Mouse (Mus musculus) left cerebral cortex, adult 18-20 months (tissue): ENCODE results near the gene Tm7sf3. TPM values are rescaled to one million over a fixed set of nuclear protein-coding genes. Genes with fewer than 3 reads are reported as not detected.
A peak's percentile ranks its signal among the peaks of the same experiment; 100 is the strongest.

ENCODE experiments used
- DNase-seq, 2 experiments: peaks; one replicate each; pipeline ENCODE4 v3.0.0; 2021 to 2022; ENCODE audit warnings: low spot score in 2 of 2, mixed read lengths in 1 of 2
- long read RNA-seq, 2 experiments: library from polyadenylated mRNA; stranded (forward); transcript quantifications; one replicate each; pipeline ENCODE4 v2.0.0; 2021
- total RNA-seq, 2 experiments: library from RNA; stranded (reverse); gene quantifications; 2 replicates each; pipeline ENCODE4 v1.2.3; 2021

Gene Tm7sf3
- 10 to 100 TPM; 27.2 to 27.5 TPM for total RNA-seq
- long read RNA-seq, experiment 1, transcript Tm7sf3-201 (12 exons, 3,241 nt), result major isoform, 56 of 69 reads
- long read RNA-seq, experiment 1, partial matches to known transcripts, result 6 of 69 reads
- long read RNA-seq, experiment 1, other reads (novel, unspliced or antisense), result 7 of 69 reads
- long read RNA-seq, experiment 2, transcript Tm7sf3-201 (12 exons, 3,241 nt), result major isoform, 38 of 45 reads
- long read RNA-seq, experiment 2, partial matches to known transcripts, result 6 of 45 reads
- long read RNA-seq, experiment 2, other reads (novel, unspliced or antisense), result 1 of 45 reads

DNA sequence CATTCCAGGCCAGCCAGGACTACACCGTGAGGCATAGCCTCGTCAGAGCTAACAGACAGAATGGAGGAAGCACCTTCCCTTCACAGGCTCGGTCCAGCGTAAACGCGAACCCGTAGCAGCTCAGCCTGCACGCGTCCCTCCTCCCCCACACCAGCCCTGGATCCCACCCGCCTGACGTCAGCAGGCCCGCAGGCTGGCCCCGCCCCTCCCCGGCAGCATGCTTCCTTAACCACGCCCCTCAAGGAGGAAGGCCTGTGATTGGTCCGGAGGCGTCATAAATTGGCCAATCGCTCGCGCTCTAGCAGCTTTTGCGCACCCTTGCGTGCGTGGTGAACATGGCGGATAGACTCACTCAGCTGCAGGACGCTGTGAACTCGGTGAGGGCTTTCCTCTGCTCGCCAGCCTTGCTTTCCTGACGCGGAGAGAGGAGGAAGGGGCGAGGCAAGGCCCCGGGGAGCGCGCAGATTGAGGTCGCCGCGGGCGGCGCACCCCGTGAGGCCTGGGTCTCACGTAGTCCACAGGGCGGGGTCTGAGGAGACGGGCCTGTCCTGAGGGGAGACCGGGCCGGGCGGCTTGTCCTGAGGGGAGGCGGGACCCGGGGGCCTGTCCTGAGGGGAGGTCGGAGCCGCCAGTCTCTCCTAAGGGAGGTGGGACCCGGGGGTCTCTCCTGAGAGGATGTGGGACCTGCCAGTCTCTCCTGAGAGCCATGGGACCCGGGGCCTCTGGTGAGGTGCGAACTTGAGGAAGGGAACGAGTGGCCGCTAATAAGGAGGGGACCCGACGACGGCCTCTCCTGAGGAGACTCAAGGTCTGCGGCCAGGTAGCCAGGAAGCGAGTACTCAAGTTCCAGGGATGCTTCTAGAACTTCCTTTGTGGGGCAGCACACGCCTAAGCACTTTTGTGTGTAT lies at the start of gene Tm7sf3, which contains the start of gene Med21:
TSS of gene Tm7sf3 (minus strand) at position 549 of the 908 bp plus-strand sequence.
TSS of gene Med21 (plus strand) at position 272 of the 908 bp plus-strand sequence.
- peak; percentile 98 for DNase-seq

DNA sequence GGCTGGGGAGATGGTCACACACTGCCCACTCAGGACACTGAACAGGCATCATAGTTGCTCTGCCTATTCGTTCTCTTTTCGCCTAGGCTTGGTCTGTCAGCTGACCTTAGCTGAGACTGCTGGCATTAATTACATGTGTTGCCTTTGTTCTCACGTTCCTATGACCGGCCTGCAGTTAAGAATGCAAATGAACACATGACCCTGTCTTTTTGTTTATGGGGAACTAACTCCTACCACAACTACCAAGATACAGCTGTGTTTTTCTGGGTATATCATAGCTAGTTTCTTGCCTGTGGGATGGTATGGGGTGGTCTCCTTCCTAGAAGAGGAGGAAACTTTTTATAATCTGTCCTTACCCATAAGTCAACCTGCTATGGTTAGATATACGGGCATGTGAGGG lies 46.2 kb upstream of the Tm7sf3 start:
- no peak for DNase-seq

DNA sequence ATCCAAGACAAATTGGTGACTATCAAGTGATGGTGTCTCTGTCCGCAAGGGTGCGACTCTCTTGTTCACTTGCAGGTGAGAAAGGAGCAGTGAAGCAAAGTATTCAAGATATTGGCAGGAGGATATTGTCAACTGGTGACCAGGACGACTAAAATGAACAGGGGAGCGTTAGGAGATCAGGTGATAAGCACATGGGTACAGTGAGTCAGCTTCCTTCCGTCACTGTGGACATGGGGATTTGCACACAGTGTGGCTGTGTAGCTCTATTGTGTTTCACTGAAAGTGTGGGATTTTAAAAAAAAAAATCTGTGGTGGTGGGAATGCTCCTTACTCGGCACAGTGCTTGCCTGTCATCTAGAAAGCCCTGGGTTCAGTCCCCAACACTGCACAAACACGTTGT lies 45.4 kb upstream of the Tm7sf3 start:
- no peak for DNase-seq

DNA sequence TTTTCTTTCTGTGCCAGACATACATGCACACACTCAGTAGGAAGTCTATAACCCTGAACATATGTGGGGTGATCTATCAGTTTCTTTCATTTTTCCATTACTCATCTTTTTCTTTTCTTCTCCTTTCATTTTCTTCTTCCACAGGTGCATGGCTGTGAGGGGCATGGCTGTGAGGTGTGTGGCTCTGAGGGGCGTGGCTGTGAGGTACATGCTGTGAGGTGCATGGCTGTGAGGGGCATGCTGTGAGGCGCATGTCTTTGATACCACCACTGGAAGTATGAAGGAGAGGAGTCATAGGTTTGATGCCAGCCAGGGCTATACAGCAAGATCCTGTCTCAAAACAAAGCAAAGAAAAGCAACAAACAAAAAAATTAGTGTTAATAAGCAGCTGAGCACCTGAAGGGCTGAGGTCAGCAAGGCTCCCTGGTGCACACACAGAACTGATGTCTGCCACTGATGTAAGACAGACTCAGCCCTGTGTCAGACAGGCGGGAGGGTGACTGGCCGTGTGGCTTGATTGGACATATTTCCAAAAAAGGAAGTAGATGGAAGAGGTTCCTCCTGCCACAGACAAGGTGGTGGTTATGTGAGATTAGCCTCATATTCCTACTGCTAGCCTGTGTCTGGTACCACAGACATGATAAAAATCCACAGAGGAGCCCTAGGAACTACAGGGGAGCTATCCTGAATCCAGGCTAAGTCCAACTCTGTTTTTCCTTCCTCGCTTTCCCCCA lies 44.0 kb upstream of the Tm7sf3 start:
- no peak for DNase-seq

DNA sequence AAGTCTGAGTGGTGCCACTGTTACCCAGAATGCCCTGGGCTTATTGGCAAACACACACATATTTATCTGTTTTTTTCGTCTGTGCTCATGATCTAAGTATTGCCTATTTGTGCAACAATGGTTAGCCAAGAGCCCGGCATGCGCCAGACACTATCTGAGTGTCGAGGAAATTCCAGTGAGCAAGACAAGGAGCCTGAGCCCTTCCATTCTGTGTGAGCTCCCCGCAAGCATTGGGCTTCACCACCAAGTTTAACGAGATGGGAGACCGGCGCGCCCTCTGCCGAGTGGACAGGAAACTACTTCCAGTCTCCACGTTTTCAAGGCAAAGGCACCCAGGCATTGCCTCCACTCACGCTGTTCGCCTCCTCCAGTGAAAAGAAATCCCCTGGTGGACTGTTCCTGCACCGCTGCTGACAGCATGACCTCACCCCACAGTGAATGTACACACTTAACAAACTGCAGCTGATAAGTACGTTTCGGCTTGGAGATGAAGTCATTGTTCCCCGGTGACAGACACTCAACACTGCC lies 43.2 kb upstream of the Tm7sf3 start:
- peak; percentile 12 to 31 for DNase-seq

DNA sequence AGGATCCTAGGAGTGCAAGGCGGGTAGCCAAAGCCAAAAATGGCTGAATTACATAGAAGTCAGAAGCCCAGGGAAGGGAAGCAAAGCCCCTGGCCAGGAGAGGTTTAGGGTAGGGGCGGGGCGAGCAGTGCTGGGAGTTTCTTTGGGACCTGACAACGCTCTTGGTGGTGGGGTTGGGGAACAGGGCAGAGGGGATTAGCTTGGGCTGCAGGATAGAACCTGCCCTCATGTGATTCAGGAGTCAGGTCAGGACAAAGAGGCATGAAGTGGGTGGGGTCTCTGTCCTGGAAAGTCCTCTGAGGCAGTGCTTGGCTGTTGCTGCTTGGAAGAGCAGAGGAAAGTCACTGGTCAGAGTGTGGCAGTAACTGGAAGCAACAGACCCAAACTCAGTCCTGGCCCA lies 41.3 kb upstream of the Tm7sf3 start:
- no peak for DNase-seq

DNA sequence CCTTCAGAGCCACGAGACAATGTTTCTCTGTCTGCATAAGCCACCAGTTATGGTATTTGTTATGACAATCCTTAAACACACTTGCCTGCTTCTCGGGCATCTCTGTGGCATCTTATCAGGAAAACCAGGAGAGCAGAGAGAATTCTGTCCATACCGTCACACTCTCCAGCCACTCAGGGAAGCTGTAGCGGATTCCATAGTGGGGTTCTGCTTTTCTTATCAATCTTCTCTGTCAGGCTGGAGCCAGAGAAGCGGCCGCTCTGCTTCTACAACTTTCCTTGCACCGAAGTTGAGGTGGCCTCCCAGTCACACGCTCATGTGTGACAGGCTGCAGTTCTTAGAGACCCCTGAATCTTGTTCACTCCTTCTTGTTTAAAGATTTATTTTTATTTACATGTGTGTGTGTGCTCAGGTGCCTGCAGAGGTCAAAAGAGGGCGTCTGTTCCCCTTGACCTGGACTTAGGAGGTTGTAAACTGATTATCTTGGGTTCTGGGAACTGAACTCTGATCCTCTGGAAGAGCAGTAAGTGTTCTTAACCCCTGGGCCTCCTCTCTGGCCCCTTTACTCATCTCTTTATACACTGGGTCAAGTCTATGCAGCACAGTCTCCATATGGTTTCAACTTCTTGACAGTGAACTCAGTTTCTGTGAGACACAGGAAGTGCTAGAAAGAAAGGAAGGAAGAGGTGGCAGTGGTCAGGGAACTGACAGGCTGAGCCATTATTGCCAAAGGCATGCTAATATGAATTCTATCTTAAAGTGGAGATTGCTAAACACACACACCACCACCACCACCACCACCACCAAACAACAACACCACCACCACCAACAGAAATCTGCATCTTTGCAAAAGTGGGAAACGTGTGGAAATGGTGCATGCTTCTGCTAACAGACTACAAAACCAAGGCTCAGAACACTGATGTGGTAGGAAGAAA lies 35.8 kb upstream of the Tm7sf3 start:
- DNase-seq, result no peak

DNA sequence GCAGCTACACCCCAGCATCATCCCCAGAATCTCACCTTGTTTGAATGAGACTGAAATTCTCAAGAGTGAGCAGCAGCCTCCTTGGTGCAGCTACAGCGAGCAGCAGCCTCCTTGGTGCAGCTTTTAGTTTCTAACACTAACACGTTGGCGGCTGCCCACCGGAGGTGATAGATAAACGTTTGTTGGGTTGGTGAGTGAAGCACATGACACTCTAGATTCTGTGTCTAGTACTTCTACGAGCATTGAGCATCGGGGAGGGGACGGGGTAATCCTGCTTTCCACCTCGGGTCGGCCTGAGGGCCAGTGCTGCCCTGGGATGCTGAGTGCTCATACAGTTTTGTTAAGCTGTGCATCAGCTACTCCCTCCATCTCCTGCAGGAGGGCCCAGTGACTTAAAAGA lies 34.3 kb upstream of the Tm7sf3 start:
- no peak for DNase-seq

DNA sequence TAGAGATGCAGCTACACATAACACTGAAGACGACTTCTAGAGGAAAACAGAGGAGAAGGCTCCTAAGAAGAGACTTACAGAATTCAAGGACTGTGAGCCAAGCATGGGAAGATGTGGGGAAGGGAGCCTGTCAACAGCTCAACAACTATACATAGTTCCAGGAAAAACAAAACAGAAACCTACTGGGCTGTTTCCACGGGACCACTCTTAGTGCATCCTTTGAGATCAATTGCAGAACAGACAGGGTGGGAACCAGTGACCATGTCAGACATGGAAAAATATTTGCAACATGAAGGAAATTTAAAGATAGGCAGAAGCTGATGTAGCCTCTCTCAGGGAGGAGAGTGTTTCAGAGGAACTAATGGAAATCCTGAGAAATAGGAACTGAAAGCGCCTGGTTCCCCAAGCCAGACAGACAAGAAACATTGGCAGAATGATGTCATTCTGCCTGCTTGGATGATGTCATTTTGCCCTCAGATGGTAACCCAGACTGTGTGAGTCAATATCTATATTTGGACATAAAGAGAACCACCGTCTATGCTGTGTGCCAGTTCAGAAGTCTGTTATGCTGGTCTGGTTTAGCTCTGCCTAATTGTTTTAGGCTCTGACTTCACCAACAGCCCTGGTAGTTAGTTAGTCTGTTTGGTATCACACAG lies 32.4 kb upstream of the Tm7sf3 start:
- DNase-seq, result no peak

DNA sequence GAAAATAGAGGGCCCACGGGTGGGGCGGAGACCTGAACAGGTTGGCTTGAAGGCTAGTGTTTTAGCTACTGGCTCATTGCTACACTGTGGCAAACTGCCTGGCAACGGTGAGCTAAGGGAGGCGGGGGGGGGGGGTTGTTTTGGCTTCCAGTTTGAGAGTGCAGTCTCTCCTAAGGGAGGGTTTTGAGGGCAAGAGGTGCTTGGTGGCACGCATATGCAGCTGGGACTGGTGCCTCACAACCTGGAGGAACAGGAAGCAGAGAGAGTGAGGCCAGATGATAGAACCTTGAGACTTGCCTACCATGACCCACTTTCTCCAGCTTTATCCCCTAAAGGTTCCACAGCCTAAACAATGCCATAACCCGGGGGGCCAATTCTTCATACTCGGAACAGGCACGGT lies 31.8 kb upstream of the Tm7sf3 start:
- DNase-seq, result no peak

DNA sequence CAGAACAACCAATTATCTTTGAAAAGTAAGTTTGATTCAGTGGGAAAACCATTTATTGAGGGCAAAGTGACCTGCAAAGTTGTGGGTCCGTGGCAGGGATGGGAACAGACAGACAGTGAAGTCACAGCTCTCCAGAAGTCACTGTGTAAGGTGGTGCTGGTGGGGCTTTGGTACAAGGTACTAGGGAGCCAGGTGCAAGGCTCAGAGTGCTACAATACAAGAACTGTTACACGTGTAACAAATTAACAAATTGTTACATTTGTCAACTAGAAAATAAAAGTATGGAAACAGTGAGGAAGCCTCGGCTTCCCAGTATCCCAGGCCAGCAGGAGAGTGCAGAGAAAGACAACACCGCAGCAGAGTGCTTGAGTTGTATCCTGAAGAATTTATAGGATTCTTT lies 31.1 kb upstream of the Tm7sf3 start:
- DNase-seq, result no peak

DNA sequence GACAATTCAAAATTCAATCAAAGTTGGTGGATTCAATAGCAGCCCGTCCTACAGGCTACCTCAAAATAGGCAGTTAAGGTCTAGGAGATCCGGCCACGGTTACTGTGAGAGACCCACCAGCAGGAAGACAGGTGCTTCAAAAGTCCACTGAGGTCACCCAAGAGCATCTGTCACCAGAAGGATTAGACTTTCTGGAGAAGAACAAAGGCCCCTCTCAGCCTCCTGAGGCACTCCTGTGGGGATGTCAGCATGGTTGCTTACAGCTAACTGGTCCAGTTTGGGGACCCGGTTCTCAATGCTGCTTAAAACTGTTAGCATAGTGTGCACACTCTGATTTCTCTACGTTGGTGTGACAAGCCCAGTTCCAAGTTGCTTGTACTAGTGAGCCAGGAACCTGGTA lies 29.5 kb upstream of the Tm7sf3 start:
- no peak for DNase-seq

DNA sequence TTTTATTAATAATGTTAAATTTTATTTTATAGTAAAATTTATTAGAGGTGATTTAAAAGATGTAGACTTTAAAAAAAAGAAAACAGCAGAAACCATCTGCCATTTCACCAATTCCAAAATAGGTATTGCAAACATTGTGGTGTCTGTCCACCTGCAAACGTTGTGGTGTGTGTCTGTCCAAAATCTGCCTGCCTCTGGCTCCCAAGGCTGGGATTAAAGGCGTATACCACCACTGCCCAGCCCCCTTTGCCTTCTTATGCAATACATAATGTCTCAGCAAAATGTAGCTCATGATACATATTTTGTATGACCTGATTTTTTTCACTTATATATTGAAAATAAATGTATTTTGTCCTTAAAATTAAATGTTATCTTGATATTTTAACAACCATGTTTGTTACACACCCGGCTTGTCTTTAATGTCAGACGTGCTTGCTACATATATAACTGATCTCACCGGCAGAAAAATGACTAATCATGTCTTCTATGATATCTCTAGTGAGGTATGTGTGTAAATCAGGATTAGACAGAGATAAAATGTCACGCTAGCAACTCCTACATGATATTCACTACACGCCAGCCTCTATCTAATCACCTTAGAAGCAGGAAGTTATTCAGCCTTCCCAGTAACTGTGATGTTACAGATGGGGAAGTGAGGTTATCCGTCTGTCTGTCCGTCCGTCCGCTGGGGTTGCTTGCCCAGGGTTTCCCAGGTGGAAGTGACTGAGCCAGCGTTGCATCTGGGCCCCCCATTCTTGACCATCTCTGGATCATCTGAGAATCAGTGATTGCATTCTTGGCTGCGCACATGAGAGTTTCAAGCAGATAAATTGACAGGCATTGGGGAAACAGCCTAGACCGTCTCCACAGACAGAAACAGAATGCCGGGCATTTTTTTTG lies 28.6 kb upstream of the Tm7sf3 start:
- DNase-seq, result no peak

DNA sequence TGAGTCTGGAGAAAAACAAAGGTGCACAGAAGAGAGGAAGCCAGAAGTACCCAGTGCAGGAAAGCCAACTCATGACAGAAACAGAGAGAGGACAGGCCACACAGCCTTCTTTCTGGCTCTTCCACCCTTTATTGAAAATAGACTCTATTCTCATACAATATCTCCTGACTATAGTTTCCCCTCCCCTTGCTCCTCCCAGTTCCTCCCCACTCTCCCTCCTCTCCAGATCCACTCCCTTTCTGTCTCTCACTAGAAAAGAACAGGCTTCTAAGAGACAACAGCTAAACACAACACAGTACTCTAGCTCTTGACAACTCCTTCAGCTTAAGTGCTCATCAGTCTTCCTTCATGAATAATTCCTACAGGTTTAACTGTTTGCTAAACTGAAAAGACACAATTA lies 26.0 kb upstream of the Tm7sf3 start:
- DNase-seq, result no peak

DNA sequence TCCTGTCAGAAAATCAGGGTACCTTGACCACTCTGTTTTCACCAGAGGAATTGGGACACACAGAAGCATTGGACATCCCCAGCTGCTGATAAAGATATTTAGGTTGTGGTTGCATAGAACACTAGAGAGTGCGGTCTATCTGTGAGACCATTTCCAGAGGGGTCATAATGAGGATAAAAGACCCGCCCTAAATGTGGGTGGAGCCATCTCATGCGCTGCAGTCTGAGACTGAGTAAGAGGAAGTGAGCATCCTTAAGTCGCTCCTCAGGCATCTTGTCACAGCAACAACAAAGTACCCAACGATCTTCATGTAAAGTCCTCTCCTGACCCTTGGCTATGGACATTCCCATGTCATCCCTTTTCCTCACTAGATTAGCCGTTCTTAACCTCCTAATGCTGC lies 24.2 kb upstream of the Tm7sf3 start:
- DNase-seq, result no peak

DNA sequence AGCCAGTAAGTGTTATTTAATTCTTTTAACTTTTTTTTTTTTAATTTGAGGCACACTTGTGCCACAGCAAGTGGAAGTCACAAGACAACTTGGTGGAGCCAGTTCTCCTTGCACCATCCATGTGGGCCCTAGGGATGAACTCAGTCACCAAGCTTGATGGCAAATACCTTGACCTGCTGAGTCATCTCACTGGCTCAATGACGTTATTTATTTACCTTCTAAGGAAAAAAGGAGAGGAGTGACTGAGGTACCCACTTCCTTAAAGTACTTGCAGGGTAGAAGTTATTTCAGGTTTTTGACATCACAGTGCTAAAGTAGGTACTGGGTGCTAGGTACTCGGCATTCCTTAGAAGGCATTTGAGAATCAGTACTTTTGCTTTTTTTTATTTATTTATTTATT lies 22.8 kb upstream of the Tm7sf3 start:
- DNase-seq, result no peak

DNA sequence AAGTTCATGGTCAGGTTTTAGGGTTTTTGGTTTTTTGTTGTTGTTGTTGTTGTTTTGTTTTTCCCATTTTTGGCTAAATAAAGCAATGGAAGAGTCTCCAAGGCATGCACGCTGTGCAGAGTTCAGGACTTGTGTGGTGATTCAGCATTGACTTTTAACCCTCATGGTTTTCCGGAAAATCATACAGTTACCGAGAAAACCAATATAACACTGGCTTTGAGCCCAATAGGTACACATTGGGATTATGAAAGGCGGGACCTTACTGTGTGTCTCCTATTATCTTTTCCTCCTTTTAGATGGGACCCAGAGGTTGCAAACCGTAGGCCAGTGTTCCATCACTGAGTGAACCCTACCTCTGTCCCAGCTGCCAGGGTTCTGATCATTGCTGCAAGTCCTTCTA lies 22.3 kb upstream of the Tm7sf3 start:
- no peak for DNase-seq

DNA sequence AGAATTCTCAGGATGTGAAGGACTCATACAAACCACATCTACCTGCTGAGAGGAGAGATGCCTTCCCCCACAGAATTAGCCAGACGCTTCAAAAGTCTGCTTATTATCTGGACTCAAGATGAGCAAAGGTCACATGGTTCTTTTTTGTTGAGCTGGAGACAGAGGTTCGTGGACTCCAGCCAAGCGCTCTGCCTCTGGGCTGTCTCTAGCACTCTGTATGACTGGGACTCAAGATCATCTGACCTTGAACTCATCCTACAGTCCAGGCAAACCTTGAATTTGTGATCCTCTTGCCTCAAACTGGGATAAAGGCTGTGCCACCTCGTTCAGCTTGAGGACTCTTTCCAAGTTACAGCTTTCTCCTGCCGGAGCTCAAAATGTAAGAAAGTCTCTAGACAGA lies 21.5 kb upstream of the Tm7sf3 start:
- no peak for DNase-seq

DNA sequence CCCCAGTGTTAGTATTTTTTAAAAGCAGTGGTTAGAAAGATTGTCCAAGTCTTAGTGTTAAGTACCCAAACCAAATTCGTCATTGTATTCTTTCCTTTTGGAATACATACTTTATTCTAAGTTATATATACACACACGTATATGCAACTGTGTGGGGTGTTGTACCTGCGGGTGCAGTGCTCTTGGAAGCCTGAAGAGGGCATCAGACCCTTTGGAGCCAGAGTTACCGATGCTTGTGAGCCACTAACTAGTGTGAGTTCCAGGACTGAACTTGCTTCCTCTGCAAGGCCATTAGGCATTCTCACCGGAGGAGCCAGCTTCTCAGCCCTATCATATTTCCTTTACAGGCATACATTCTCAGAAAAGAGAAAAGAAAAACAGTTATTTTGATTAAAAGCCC lies 20.1 kb upstream of the Tm7sf3 start:
- DNase-seq, result peak; percentile 33
